Mouse (Mus musculus): ENCODE data around the gene Gm10413. TPM values are rescaled to one million over a fixed set of nuclear protein-coding genes. Genes with fewer than 3 reads are reported as not detected.
"Not testable (repeated sequence)": the region's sequence is repeated elsewhere in the genome, so short reads cannot be mapped to it uniquely, and the experiment has no call there.

The Gm10413 gene
- polyA plus RNA-seq (2012; ENCODE audit: insufficient read depth, insufficient read length, missing spikeins): not detected in 2 replicates

DNA sequence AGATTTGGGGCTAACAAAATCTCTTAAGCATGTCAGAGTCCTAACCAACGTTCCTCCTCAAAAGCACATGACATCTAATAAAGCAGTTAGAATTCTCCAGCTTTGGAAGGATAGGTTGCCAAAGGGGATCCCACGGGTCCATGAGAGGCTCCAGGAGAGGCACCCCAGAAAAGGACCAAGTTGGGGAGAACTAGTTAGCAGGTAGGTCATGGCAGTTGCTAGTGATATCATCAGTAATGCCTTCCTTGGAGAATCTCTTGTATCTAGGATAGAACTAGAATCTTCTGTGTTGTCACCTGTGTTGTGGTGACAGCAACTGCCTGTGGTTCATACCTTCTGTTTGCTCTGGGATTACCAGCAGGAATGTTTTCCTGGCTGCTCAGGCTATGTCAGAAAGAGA is at the start of gene Gm10413:
Gene Gm10413, plus strand, starts transcription at position 301 of the 400 bp plus-strand sequence.
- not testable (repeated sequence) for H3K27ac ChIP-seq (ENCODE audit: insufficient read depth, low read depth, low read length); H3K4me3 ChIP-seq (ENCODE audit: insufficient read depth, low read length); H3K4me1 ChIP-seq (ENCODE audit: control insufficient read depth, insufficient read depth, low read length)

DNA sequence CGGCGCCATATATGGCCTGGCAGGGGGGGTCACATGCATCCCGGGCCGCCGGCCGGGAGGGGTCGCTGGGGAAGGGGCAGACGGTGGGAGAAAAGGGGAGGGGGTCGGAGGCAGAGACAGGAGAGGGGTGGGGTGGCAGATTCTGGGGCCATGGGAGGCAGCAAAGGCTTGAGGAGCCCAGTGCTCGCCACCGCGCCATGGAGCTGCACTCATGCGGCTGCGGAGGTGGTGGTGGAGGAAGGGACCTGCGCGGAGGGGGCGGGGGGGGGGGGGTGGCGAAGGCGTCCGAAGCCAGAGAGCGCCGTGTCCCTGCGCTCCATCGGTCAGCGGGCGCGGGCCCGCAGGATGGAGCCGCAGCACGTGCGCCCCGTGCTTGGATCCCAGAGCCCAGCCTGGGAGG is 17.4 kb downstream of the Gm10413 start, which contains the start of gene Gm10409:
Gene Gm10409, plus strand, starts transcription at position 301 of the 400 bp plus-strand sequence.
- H3K4me1 ChIP-seq (ENCODE audit: control insufficient read depth, insufficient read depth, low read length); H3K27ac ChIP-seq (ENCODE audit: insufficient read depth, low read depth, low read length); H3K4me3 ChIP-seq (ENCODE audit: insufficient read depth, low read length): not testable (repeated sequence)

DNA sequence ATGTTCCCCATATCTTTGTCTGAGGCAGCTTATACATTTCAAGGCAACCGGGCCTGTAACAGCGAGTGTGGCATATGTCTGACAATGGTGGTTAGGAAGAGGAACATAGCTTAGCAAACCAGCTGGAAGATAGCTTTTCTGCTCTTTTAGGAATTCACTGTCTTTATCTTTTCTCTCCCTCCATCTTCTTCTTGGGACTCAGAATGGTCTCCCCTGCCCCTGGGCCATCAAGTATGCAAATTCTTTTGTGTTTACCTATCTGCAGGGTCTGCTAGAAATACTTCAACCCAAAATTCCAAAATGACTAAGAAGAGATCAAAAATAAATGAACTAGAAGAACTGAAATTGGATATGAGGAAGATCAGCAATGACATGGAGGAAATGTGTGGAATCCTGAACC is 32.9 kb downstream of the Gm10413 start, which contains the start of gene Gm3005:
Gene Gm3005, plus strand, starts transcription at position 301 of the 400 bp plus-strand sequence.
- not testable (repeated sequence) for H3K4me3 ChIP-seq (ENCODE audit: insufficient read depth, low read length); H3K4me1 ChIP-seq (ENCODE audit: control insufficient read depth, insufficient read depth, low read length); H3K27ac ChIP-seq (ENCODE audit: insufficient read depth, low read depth, low read length)

DNA sequence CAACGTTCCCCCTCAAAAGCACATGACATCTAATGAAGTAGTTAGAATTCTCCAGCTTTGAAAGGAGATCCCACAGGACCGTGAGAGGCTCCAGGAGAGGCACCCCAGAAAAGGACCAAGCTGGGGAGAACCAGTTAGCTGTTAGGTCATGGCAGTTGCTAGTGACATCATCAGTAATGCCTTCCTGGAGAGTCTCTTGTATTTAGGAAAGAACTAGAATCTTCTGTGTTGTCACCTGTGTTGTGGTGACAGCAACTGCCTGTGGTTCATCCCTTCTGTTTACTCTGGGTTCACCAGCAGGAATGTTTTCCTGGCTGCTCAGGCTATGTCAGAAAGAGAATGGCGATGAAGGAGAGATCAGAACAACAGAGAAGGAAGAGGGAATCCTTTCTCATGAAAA is 54.2 kb downstream of the Gm10413 start, which contains the start of gene Gm10408:
Gene Gm10408, plus strand, starts transcription at position 301 of the 400 bp plus-strand sequence.
- H3K4me3 ChIP-seq (ENCODE audit: insufficient read depth, low read length); H3K4me1 ChIP-seq (ENCODE audit: control insufficient read depth, insufficient read depth, low read length); H3K27ac ChIP-seq (ENCODE audit: insufficient read depth, low read depth, low read length): not testable (repeated sequence)

Other genes with a start within 250 kb of the Gm10413 start
- not detected in 2 replicates for gene Gm5795, start 206.8 kb upstream of the Gm10413 start, polyA plus RNA-seq (2012; ENCODE audit: insufficient read depth, insufficient read length, missing spikeins)
- gene D830030K20Rik, start 186.6 kb upstream of the Gm10413 start, polyA plus RNA-seq (2012; ENCODE audit: insufficient read depth, insufficient read length, missing spikeins): not detected in 2 replicates
- gene Gm2956, start 62.5 kb upstream of the Gm10413 start, polyA plus RNA-seq (2012; ENCODE audit: insufficient read depth, insufficient read length, missing spikeins): not detected in 2 replicates
- gene Gm10409, start 17.5 kb downstream of the Gm10413 start, polyA plus RNA-seq (2012; ENCODE audit: insufficient read depth, insufficient read length, missing spikeins): not detected in 2 replicates
- gene Gm3005, start 33.0 kb downstream of the Gm10413 start, polyA plus RNA-seq (2012; ENCODE audit: insufficient read depth, insufficient read length, missing spikeins): not detected in 2 replicates
- gene Gm10408, start 54.3 kb downstream of the Gm10413 start, polyA plus RNA-seq (2012; ENCODE audit: insufficient read depth, insufficient read length, missing spikeins): not detected in 2 replicates
- gene Gm3012, start 239.4 kb downstream of the Gm10413 start, polyA plus RNA-seq (2012; ENCODE audit: insufficient read depth, insufficient read length, missing spikeins): not detected in 2 replicates